Mouse (Mus musculus): ENCODE data around the gene 1700113H08Rik. TPM values are rescaled to one million over a fixed set of nuclear protein-coding genes. Genes with fewer than 3 reads are reported as not detected.

1700113H08Rik gene
- polyA plus RNA-seq, 2 experiments = not detected

DNA sequence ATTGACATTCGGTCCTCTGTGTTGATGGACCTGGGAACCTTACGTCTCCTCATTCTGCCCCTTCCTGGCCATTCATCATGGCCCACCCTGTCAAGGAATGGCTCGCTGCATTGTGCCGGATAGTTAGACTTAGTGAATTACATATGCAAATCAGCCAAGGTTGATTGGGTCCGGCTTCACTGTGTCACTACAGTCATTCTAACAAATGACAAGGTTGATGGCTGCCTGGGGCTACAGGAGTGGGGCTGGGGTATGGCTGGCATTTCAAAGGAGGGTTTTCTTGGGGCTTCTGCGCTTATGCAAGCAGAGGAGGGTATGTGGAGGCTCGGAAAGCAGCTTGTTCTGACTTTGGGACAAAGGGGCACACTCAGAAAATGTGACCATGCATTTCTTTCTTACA, 16.6 kb upstream of the 1700113H08Rik start:
- no peak overlapping the region for H3K9ac ChIP-seq (replicated peaks)

DNA sequence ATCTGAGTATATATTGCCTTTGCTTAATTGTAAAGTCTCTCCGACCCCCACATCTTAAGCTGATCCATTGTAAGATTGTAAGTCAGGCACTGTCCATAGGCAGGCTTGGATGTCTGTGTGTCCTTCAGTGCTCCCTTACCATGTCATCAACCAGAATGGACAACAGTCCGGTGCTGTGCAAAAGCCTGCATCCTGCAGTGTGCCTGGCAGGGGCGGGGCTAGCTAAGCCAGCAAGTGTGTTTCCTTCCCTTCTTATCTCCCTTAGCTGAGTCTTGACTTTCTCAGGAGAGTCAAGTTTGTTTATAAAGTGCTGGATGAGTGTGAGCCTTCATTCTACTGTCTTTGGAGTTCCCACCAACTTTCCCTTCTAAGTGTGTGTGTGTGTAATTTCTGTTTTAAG, 12.6 kb upstream of the 1700113H08Rik start:
- Histone ChIP-seq H3K9me3 (ENCODE audit: control insufficient read depth, low read length) (no peaks in the 10 kb centered on the region), H3K36me3 (replicated peaks; ENCODE audit: control insufficient read depth, insufficient read depth, low read depth) (no peaks in the 10 kb centered on the region), H3K27ac (no peak overlapping the region), H3K4me2 (ENCODE audit: low read depth) (no peak overlapping the region), H3K27me3 (ENCODE audit: control insufficient read depth, insufficient read depth, low read length) (no peaks in the 10 kb centered on the region), H3K9ac (replicated peaks) (no peak overlapping the region), H3K4me1 (replicated peaks; ENCODE audit: control insufficient read depth in 2 of 2, insufficient read depth in 2 of 2, low read length in 1 of 2) (no peaks in the 10 kb centered on the region), H3K4me3 (ENCODE audit: insufficient read depth in 1 of 2, low read depth in 2 of 2, low read length in 2 of 2) (no peak overlapping the region)
- no peak for DNase-seq (ENCODE audit: low read depth in 3 of 3, low spot score in 3 of 3)
- WGBS (ENCODE audit: insufficient replicate concordance) = 35% methylated on average over 3 of the region's 3 CpGs
- ATAC-seq (ENCODE audit: insufficient read depth) = no peak
- TF ChIP-seq EP300 (IDR thresholded peaks at IDR 0.05; ENCODE audit: low read depth) (no peak), CTCF (IDR thresholded peaks at IDR 0.05; ENCODE audit: low read depth) (no peak)

More for the DNA sequence above, 16.6 kb upstream of the 1700113H08Rik start:
- H3K36me3 ChIP-seq (replicated peaks; ENCODE audit: control insufficient read depth, insufficient read depth, low read depth) = no peaks in the 10 kb centered on the region
- H3K9me3 ChIP-seq (ENCODE audit: control insufficient read depth, low read length) = no peaks in the 10 kb centered on the region
- TF ChIP-seq EP300 (IDR thresholded peaks at IDR 0.05; ENCODE audit: low read depth) (no peak), CTCF (IDR thresholded peaks at IDR 0.05; ENCODE audit: low read depth) (no peak)
- ATAC-seq (ENCODE audit: insufficient read depth) = no peak
- no peaks in the 10 kb centered on the region for H3K27me3 ChIP-seq (ENCODE audit: control insufficient read depth, insufficient read depth, low read length)
- no peak for DNase-seq (ENCODE audit: low read depth in 3 of 3, low spot score in 3 of 3)
- no peak overlapping the region for H3K4me3 ChIP-seq (ENCODE audit: insufficient read depth in 1 of 2, low read depth in 2 of 2, low read length in 2 of 2)
- WGBS (ENCODE audit: insufficient replicate concordance) = 59% methylated on average over 7 of the region's 7 CpGs
- H3K4me2 ChIP-seq (ENCODE audit: low read depth) = no peak overlapping the region
- no peaks in the 10 kb centered on the region for H3K4me1 ChIP-seq (replicated peaks; ENCODE audit: control insufficient read depth in 2 of 2, insufficient read depth in 2 of 2, low read length in 1 of 2)
- H3K27ac ChIP-seq = no peak overlapping the region

DNA sequence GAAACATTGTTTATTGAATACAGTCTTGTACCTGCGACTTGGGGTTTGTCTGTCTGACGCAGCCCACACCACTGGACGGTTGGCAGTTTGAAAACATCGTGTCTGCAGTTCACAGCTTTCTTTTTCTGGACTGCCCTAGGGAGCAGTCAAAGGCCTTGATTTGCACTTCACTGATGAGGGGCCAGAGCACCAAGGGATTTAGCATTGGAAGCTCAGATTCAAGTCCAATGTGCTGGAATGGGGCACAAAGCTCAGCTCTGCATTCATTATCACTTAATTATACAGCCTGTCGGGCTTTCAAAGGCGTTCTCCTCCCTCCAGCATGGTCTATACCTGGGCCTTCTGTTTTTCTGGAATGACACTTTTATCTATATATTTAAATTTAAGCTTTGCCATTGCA, 11.4 kb upstream of the 1700113H08Rik start:
- Histone ChIP-seq H3K9me3 (ENCODE audit: control insufficient read depth, low read length) (no peaks in the 10 kb centered on the region), H3K27ac (no peak overlapping the region), H3K9ac (replicated peaks) (no peak overlapping the region), H3K4me3 (ENCODE audit: insufficient read depth in 1 of 2, low read depth in 2 of 2, low read length in 2 of 2) (no peak overlapping the region), H3K27me3 (ENCODE audit: control insufficient read depth, insufficient read depth, low read length) (no peaks in the 10 kb centered on the region), H3K4me1 (replicated peaks; ENCODE audit: control insufficient read depth in 2 of 2, insufficient read depth in 2 of 2, low read length in 1 of 2) (no peaks in the 10 kb centered on the region), H3K4me2 (ENCODE audit: low read depth) (no peak overlapping the region), H3K36me3 (replicated peaks; ENCODE audit: control insufficient read depth, insufficient read depth, low read depth) (no peaks in the 10 kb centered on the region)
- TF ChIP-seq CTCF (IDR thresholded peaks at IDR 0.05; ENCODE audit: low read depth) (no peak), EP300 (IDR thresholded peaks at IDR 0.05; ENCODE audit: low read depth) (no peak)
- ATAC-seq (ENCODE audit: insufficient read depth) (no peak), DNase-seq (ENCODE audit: low read depth in 3 of 3, low spot score in 3 of 3) (no peak)
- WGBS (ENCODE audit: insufficient replicate concordance) = 51% methylated on average over 6 of the region's 6 CpGs

DNA sequence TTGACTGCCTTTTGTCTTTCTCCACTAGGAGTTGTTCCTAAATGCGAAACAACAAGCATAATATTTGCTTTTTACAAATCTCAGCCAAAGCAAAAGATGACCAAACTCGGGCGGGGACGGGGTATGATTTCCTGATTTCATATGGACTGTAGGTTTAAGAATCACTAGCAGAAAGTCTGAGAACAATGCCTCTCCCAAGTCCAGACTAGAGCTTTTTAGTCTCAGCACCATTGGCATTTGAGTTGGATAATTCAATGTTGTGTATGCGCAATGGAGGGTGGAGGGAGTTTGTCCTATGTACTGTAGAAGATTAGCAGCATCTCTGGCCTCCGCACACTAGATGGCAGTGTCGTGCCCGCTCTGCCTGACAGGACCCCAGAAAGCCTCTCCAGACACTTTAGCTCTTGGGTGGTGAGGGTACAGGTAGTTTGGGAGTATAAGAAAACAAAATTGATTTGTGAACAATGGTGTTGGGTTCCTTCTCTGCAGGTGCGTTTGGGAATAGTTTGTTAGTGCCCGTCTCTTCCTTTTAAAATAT, 10.8 kb upstream of the 1700113H08Rik start:
- Histone ChIP-seq H3K4me2 (ENCODE audit: low read depth) (no peak overlapping the region), H3K9ac (replicated peaks) (no peak overlapping the region), H3K9me3 (ENCODE audit: control insufficient read depth, low read length) (no peaks in the 10 kb centered on the region), H3K4me1 (replicated peaks; ENCODE audit: control insufficient read depth in 2 of 2, insufficient read depth in 2 of 2, low read length in 1 of 2) (0 out of 4 replicates have a peak, but pooled peaks cover 0 to under 1% of the 10 kb centered on the region in 2 experiments), H3K27me3 (ENCODE audit: control insufficient read depth, insufficient read depth, low read length) (no peaks in the 10 kb centered on the region), H3K36me3 (replicated peaks; ENCODE audit: control insufficient read depth, insufficient read depth, low read depth) (no peaks in the 10 kb centered on the region), H3K4me3 (ENCODE audit: insufficient read depth in 1 of 2, low read depth in 2 of 2, low read length in 2 of 2) (no peak overlapping the region), H3K27ac (no peak overlapping the region)
- TF ChIP-seq EP300 (IDR thresholded peaks at IDR 0.05; ENCODE audit: low read depth) (no peak), CTCF (IDR thresholded peaks at IDR 0.05; ENCODE audit: low read depth) (no peak; the same call in 1 of the 2 replicates)
- WGBS (ENCODE audit: insufficient replicate concordance) = 71% methylated on average over 10 of the region's 10 CpGs
- ATAC-seq (ENCODE audit: insufficient read depth) (no peak), DNase-seq (ENCODE audit: low read depth in 3 of 3, low spot score in 3 of 3) (no peak)

DNA sequence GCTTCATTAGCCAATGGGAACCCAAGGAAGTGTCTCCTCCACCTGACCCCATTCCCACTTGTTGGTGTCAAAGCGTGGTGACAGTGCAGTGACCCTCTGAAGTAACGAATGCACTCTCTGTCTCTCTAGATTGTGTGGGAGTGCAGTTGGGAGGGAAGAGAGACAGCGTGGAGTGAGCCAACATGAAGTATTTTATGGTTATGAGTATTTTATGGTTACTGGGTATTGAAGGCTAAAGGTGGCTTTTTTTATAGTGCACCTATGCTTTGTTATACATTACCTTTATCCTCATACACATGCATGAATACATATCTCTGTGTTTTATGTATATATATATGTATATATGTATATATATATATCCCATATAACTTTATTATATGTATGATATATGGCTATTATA, 8.7 kb upstream of the 1700113H08Rik start:
- DNase-seq (ENCODE audit: low read depth in 3 of 3, low spot score in 3 of 3) = no peak
- Histone ChIP-seq H3K4me1 (replicated peaks; ENCODE audit: control insufficient read depth in 2 of 2, insufficient read depth in 2 of 2, low read length in 1 of 2) (peaks cover 0 to 2% of the 10 kb centered on the region in 2 experiments; a peak in 1 of 4 replicates), H3K36me3 (replicated peaks; ENCODE audit: control insufficient read depth, insufficient read depth, low read depth) (no peaks in the 10 kb centered on the region), H3K4me2 (ENCODE audit: low read depth) (no peak overlapping the region), H3K27ac (no peak overlapping the region), H3K9ac (replicated peaks) (no peak overlapping the region), H3K4me3 (ENCODE audit: insufficient read depth in 1 of 2, low read depth in 2 of 2, low read length in 2 of 2) (no peak overlapping the region), H3K27me3 (ENCODE audit: control insufficient read depth, insufficient read depth, low read length) (no peaks in the 10 kb centered on the region), H3K9me3 (ENCODE audit: control insufficient read depth, low read length) (no peaks in the 10 kb centered on the region)
- no peak for ATAC-seq (ENCODE audit: insufficient read depth)
- no peak for TF ChIP-seq CTCF (IDR thresholded peaks at IDR 0.05; ENCODE audit: low read depth)
- no peak for TF ChIP-seq EP300 (IDR thresholded peaks at IDR 0.05; ENCODE audit: low read depth)
- WGBS (ENCODE audit: insufficient replicate concordance) = 58% methylated on average over 3 of the region's 3 CpGs

Data from liver, embryonic 14.5 days (tissue).